Mouse (Mus musculus) CD4-positive helper T cell, adult 2 months (primary cell): ENCODE results near the gene Tnpo3.

Experiments
- DNase-seq: peaks from one replicate; pipeline ENCODE4 v3.0.0-alpha.2; 2012; ENCODE audit warnings: low read depth, missing footprints, low spot score

Gene Tnpo3

GRCm38 (mm10) chr6:29609111-29610019 is at the start of gene Tnpo3:
Gene Tnpo3 (minus strand): TSS chr6:29609887.
- DNase-seq = peak; percentile 94

GRCm38 (mm10) chr6:29658626-29659475 is 49.2 kb upstream of the Tnpo3 start:
- DNase-seq = no peak

GRCm38 (mm10) chr6:29653271-29653670 is 43.6 kb upstream of the Tnpo3 start:
- DNase-seq = no peak

- no peak for DNase-seq
Observed at GRCm38 (mm10) chr6:29650170-29650549, 40.5 kb upstream of the Tnpo3 start.

GRCm38 (mm10) chr6:29649494-29650169 is 39.9 kb upstream of the Tnpo3 start:
- peak; percentile 72 for DNase-seq

GRCm38 (mm10) chr6:29641816-29642215 is 32.1 kb upstream of the Tnpo3 start:
- no peak for DNase-seq

GRCm38 (mm10) chr6:29639580-29640419 is 30.1 kb upstream of the Tnpo3 start:
- DNase-seq = no peak

GRCm38 (mm10) chr6:29638844-29639460 is 29.3 kb upstream of the Tnpo3 start:
- DNase-seq = no peak

- no peak for DNase-seq
Observed at GRCm38 (mm10) chr6:29637397-29638373, 28.0 kb upstream of the Tnpo3 start.

GRCm38 (mm10) chr6:29636322-29637092 is 26.8 kb upstream of the Tnpo3 start:
- DNase-seq = no peak

- no peak for DNase-seq
Observed at GRCm38 (mm10) chr6:29634537-29634936, 24.9 kb upstream of the Tnpo3 start.

- no peak for DNase-seq
Observed at GRCm38 (mm10) chr6:29632552-29633292, 23.0 kb upstream of the Tnpo3 start.

GRCm38 (mm10) chr6:29631751-29632551 is 22.3 kb upstream of the Tnpo3 start:
- no peak for DNase-seq

- no peak for DNase-seq
Observed at GRCm38 (mm10) chr6:29630216-29630615, 20.5 kb upstream of the Tnpo3 start.

GRCm38 (mm10) chr6:29627756-29628155 is 18.1 kb upstream of the Tnpo3 start:
- DNase-seq = no peak

GRCm38 (mm10) chr6:29623857-29624256 is 14.2 kb upstream of the Tnpo3 start:
- DNase-seq = no peak

GRCm38 (mm10) chr6:29622273-29622672 is 12.6 kb upstream of the Tnpo3 start:
- DNase-seq = no peak
